Mouse (Mus musculus): Measurements from ENCODE around the gene Tgfa. TPM values are rescaled to one million over a fixed set of nuclear protein-coding genes. Genes with fewer than 3 reads are reported as not detected.

The Tgfa gene
- polyA plus RNA-seq, 1 experiment, result 0.49 TPM

- H3K36me3 ChIP-seq (ENCODE audit: control insufficient read depth, insufficient read depth, low read length), result no peaks in the 10 kb centered on the region
- TF ChIP-seq CTCF (IDR thresholded peaks at IDR 0.05; ENCODE audit: extremely low read depth, insufficient read depth, insufficient read length, insufficient replicate concordance) (no peak), POLR2A (IDR thresholded peaks at IDR 0.05; ENCODE audit: low read depth, low read length) (no peak)
- no peak for DNase-seq (ENCODE audit: low read depth in 1 of 2, low spot score in 2 of 2)
- WGBS, result 84% methylated on average over 5 of the region's 5 CpGs
- H3K4me3 ChIP-seq (ENCODE audit: extremely low read depth, insufficient read depth, insufficient read length), result no peak overlapping the region
- H3K27ac ChIP-seq (ENCODE audit: insufficient read depth, low read length), result no peak overlapping the region
- no peaks in the 10 kb centered on the region for H3K27me3 ChIP-seq (ENCODE audit: control insufficient read depth, insufficient read depth, low read length)
- no peaks in the 10 kb centered on the region for H3K4me1 ChIP-seq (ENCODE audit: control insufficient read depth, insufficient read depth, insufficient read length)
Observed at GRCm38 (mm10) chr6:86176236-86176635, 18.8 kb upstream of the Tgfa start.

GRCm38 (mm10) chr6:86176721-86177120, 18.3 kb upstream of the Tgfa start:
- no peak overlapping the region for H3K27ac ChIP-seq (ENCODE audit: insufficient read depth, low read length)
- H3K4me1 ChIP-seq (ENCODE audit: control insufficient read depth, insufficient read depth, insufficient read length), result no peaks in the 10 kb centered on the region
- TF ChIP-seq CTCF (IDR thresholded peaks at IDR 0.05; ENCODE audit: extremely low read depth, insufficient read depth, insufficient read length, insufficient replicate concordance) (no peak), POLR2A (IDR thresholded peaks at IDR 0.05; ENCODE audit: low read depth, low read length) (no peak)
- no peaks in the 10 kb centered on the region for H3K27me3 ChIP-seq (ENCODE audit: control insufficient read depth, insufficient read depth, low read length)
- no peak overlapping the region for H3K4me3 ChIP-seq (ENCODE audit: extremely low read depth, insufficient read depth, insufficient read length)
- H3K36me3 ChIP-seq (ENCODE audit: control insufficient read depth, insufficient read depth, low read length), result no peaks in the 10 kb centered on the region
- no peak for DNase-seq (ENCODE audit: low read depth in 1 of 2, low spot score in 2 of 2)
- 78% methylated on average over 6 of the region's 6 CpGs for WGBS

- Histone ChIP-seq H3K27ac (ENCODE audit: insufficient read depth, low read length) (no peak overlapping the region), H3K4me1 (ENCODE audit: control insufficient read depth, insufficient read depth, insufficient read length) (no peaks in the 10 kb centered on the region), H3K36me3 (ENCODE audit: control insufficient read depth, insufficient read depth, low read length) (no peaks in the 10 kb centered on the region), H3K27me3 (ENCODE audit: control insufficient read depth, insufficient read depth, low read length) (no peaks in the 10 kb centered on the region), H3K4me3 (ENCODE audit: extremely low read depth, insufficient read depth, insufficient read length) (no peak overlapping the region)
- no peak for TF ChIP-seq POLR2A (IDR thresholded peaks at IDR 0.05; ENCODE audit: low read depth, low read length)
- 93% methylated on average over 9 of the region's 9 CpGs for WGBS
- no peak for DNase-seq (ENCODE audit: low read depth in 1 of 2, low spot score in 2 of 2)
Observed at GRCm38 (mm10) chr6:86177331-86177982, 17.6 kb upstream of the Tgfa start.

GRCm38 (mm10) chr6:86180617-86181016, 14.4 kb upstream of the Tgfa start:
- Histone ChIP-seq H3K27ac (ENCODE audit: insufficient read depth, low read length) (no peak overlapping the region), H3K27me3 (ENCODE audit: control insufficient read depth, insufficient read depth, low read length) (no peaks in the 10 kb centered on the region), H3K36me3 (ENCODE audit: control insufficient read depth, insufficient read depth, low read length) (no peaks in the 10 kb centered on the region), H3K4me3 (ENCODE audit: extremely low read depth, insufficient read depth, insufficient read length) (no peak overlapping the region), H3K4me1 (ENCODE audit: control insufficient read depth, insufficient read depth, insufficient read length) (no peaks in the 10 kb centered on the region)
- no peak for DNase-seq (ENCODE audit: low read depth in 1 of 2, low spot score in 2 of 2)
- WGBS, result 43% methylated on average over 2 of the region's 2 CpGs
- TF ChIP-seq POLR2A (IDR thresholded peaks at IDR 0.05; ENCODE audit: low read depth, low read length) (no peak), CTCF (IDR thresholded peaks at IDR 0.05; ENCODE audit: extremely low read depth, insufficient read depth, insufficient read length, insufficient replicate concordance) (no peak)

- H3K27ac ChIP-seq (ENCODE audit: insufficient read depth, low read length), result no peak overlapping the region
- H3K4me3 ChIP-seq (ENCODE audit: extremely low read depth, insufficient read depth, insufficient read length), result no peak overlapping the region
- no peak for DNase-seq (ENCODE audit: low read depth in 1 of 2, low spot score in 2 of 2)
- H3K36me3 ChIP-seq (ENCODE audit: control insufficient read depth, insufficient read depth, low read length), result no peaks in the 10 kb centered on the region
- TF ChIP-seq CTCF (IDR thresholded peaks at IDR 0.05; ENCODE audit: extremely low read depth, insufficient read depth, insufficient read length, insufficient replicate concordance) (no peak), POLR2A (IDR thresholded peaks at IDR 0.05; ENCODE audit: low read depth, low read length) (no peak)
- 83% methylated on average over 9 of the region's 9 CpGs for WGBS
- no peaks in the 10 kb centered on the region for H3K27me3 ChIP-seq (ENCODE audit: control insufficient read depth, insufficient read depth, low read length)
- no peaks in the 10 kb centered on the region for H3K4me1 ChIP-seq (ENCODE audit: control insufficient read depth, insufficient read depth, insufficient read length)
Observed at GRCm38 (mm10) chr6:86182016-86182415, 13.0 kb upstream of the Tgfa start.

GRCm38 (mm10) chr6:86182626-86183025, 12.4 kb upstream of the Tgfa start:
- 88% methylated on average over 5 of the region's 5 CpGs for WGBS
- DNase-seq (ENCODE audit: low read depth in 1 of 2, low spot score in 2 of 2), result no peak
- Histone ChIP-seq H3K4me1 (ENCODE audit: control insufficient read depth, insufficient read depth, insufficient read length) (no peaks in the 10 kb centered on the region), H3K4me3 (ENCODE audit: extremely low read depth, insufficient read depth, insufficient read length) (no peak overlapping the region), H3K36me3 (ENCODE audit: control insufficient read depth, insufficient read depth, low read length) (no peaks in the 10 kb centered on the region), H3K27ac (ENCODE audit: insufficient read depth, low read length) (no peak overlapping the region), H3K27me3 (ENCODE audit: control insufficient read depth, insufficient read depth, low read length) (no peaks in the 10 kb centered on the region)
- no peak for TF ChIP-seq POLR2A (IDR thresholded peaks at IDR 0.05; ENCODE audit: low read depth, low read length)
- no peak for TF ChIP-seq CTCF (IDR thresholded peaks at IDR 0.05; ENCODE audit: extremely low read depth, insufficient read depth, insufficient read length, insufficient replicate concordance)

- H3K4me1 ChIP-seq (ENCODE audit: control insufficient read depth, insufficient read depth, insufficient read length), result no peaks in the 10 kb centered on the region
- H3K4me3 ChIP-seq (ENCODE audit: extremely low read depth, insufficient read depth, insufficient read length), result no peak overlapping the region
- DNase-seq (ENCODE audit: low read depth in 1 of 2, low spot score in 2 of 2), result no peak
- TF ChIP-seq POLR2A (IDR thresholded peaks at IDR 0.05; ENCODE audit: low read depth, low read length), result no peak
- TF ChIP-seq CTCF (IDR thresholded peaks at IDR 0.05; ENCODE audit: extremely low read depth, insufficient read depth, insufficient read length, insufficient replicate concordance), result no peak
- H3K36me3 ChIP-seq (ENCODE audit: control insufficient read depth, insufficient read depth, low read length), result no peaks in the 10 kb centered on the region
- no peaks in the 10 kb centered on the region for H3K27me3 ChIP-seq (ENCODE audit: control insufficient read depth, insufficient read depth, low read length)
- 70% methylated on average over 14 of the region's 14 CpGs for WGBS
- no peak overlapping the region for H3K27ac ChIP-seq (ENCODE audit: insufficient read depth, low read length)
Observed at GRCm38 (mm10) chr6:86186106-86186955, 8.7 kb upstream of the Tgfa start.

Data from spleen, adult 2 months (tissue).